Mouse (Mus musculus) brain, embryonic 14.5 days (tissue): ENCODE results near the gene Atp6v0a2.

Experiments used
- CTCF ChIP-seq: fragments of 200-500 bp; IDR thresholded peaks from 2 replicates; pipeline ENCODE4 v1.5.1; 2012; ENCODE audit warnings: inconsistent platforms, mild to moderate bottlenecking, moderate library complexity, borderline replicate concordance; ENCODE audit not compliant: insufficient read depth, insufficient read length; ENCODE audit errors: extremely low read depth
- POLR2A ChIP-seq: fragments of 200-500 bp; IDR thresholded peaks from 2 replicates; pipeline ENCODE4 v1.6.1; 2012; ENCODE audit warnings: mild to moderate bottlenecking, inconsistent platforms, borderline replicate concordance; ENCODE audit not compliant: poor library complexity, insufficient read depth, insufficient read length, severe bottlenecking; ENCODE audit errors: extremely low read depth

DNA sequence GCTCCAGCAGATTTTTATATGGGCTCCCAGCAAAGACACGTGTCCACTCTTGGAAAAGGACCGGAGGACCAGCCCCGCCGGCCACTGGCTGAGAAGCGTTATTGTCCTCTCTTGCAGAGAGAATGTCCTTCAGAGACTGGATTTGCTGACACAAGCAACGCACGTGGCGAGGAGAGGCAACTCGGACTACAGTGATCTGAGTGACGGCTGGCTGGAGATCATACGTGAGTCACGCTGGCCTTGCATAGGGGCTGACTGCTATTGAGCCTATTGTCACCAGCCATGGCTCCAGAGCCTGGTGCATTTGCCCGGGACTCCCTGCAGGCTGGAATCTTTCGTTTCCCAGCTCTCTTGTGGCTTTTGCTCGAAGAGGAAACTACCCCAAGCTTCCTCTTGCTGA, 5.5 kb upstream of the Atp6v0a2 start:
- TF ChIP-seq POLR2A (no peak), CTCF (no peak)
